Mouse (Mus musculus): ENCODE results near the gene Dock6. TPM values are rescaled to one million over a fixed set of nuclear protein-coding genes. Genes with fewer than 3 reads are reported as not detected.

Gene Dock6
- total and polyA plus RNA-seq, 2 experiments from 2014 or later: 8.3 to 15.2 TPM

GRCm38 (mm10) chr9:21768511-21769411, 83.7 kb downstream of the Dock6 start:
- H3K4me3 ChIP-seq (ENCODE audit: low read depth, low read length): no peak overlapping the region
- H3K9me3 ChIP-seq (ENCODE audit: low read length): no peaks in the 10 kb centered on the region
- H3K4me1 ChIP-seq (ENCODE audit: insufficient read depth): peaks cover 4% of the 10 kb centered on the region; the same call in 1 of the 2 replicates
- 40% methylated on average over 13 of the region's 13 CpGs for WGBS
- ATAC-seq (peak; percentile 61), DNase-seq (peak; percentile 33)
- H3K36me3 ChIP-seq (ENCODE audit: insufficient read depth): no peaks in the 10 kb centered on the region
- 0 out of 2 replicates have a peak overlapping the region, but pooled peaks have one; percentile 10 for H3K9ac ChIP-seq
- TF ChIP-seq CTCF (IDR thresholded peaks at IDR 0.05; ENCODE audit: low read depth): no peak
- H3K27me3 ChIP-seq (ENCODE audit: insufficient read depth, low read length): no peaks in the 10 kb centered on the region
- H3K27ac ChIP-seq (ENCODE audit: low read depth, low read length): peak overlapping the region; percentile 70
- no peak overlapping the region for H3K4me2 ChIP-seq (ENCODE audit: low read depth)

- no peak for TF ChIP-seq CTCF (IDR thresholded peaks at IDR 0.05; ENCODE audit: low read depth)
- no peak for ATAC-seq
- no peaks in the 10 kb centered on the region for H3K27me3 ChIP-seq (ENCODE audit: insufficient read depth, low read length)
- WGBS: 76% methylated on average over 11 of the region's 11 CpGs
- H3K4me2 ChIP-seq (ENCODE audit: low read depth): no peak overlapping the region
- H3K36me3 ChIP-seq (ENCODE audit: insufficient read depth): no peaks in the 10 kb centered on the region
- H3K4me1 ChIP-seq (ENCODE audit: insufficient read depth): peaks cover 4% of the 10 kb centered on the region; the same call in 1 of the 2 replicates
- DNase-seq: peak; percentile 14
- H3K9me3 ChIP-seq (ENCODE audit: low read length): no peaks in the 10 kb centered on the region
- no peak overlapping the region for H3K9ac ChIP-seq
- no peak overlapping the region for H3K4me3 ChIP-seq (ENCODE audit: low read depth, low read length)
- peak overlapping the region; percentile 29; the same call in 1 of the 2 replicates for H3K27ac ChIP-seq (ENCODE audit: low read depth, low read length)
These were observed 84.5 kb downstream of the Dock6 start for GRCm38 (mm10) chr9:21767896-21768295.

DNA sequence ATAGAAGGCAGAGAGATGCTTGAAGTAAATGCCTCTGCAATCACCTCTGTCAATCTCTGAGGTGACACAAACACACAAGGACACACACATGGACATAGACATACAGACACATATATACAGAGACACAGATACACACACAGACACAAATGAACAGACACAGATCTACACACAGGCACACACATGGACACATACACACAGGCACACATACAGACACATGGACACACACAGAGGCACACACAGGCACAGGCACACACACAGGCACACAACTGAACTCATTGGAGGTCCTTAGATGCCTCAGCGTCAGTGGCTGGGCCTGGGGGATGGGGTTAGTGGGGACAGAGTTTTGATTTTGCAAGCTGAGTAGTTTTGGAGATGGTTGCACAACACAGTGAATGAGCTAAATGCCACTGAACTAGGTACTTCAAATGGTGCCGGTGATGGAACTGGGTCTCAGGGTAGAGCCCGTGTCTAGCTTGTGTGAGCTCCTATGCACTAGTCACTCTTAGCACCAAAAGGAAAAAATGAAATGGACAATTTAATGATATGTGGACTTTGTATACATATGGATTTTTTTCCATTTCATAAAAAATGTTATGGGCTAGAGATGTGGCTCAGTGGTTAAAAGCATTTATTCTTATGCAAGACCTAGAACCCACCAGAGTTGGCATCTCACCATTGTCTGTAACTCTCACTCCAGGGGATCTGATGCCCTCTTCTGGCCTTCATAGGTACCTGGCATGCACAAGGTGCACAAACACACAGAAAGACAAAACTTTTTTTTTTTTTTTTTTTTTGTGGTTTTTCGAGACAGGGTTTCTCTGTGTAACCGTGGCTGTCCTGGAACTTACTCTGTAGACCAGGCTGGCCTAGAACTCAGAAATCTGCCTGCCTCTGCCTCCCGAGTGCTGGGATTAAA, 88.1 kb downstream of the Dock6 start:
- Histone ChIP-seq H3K4me2 (ENCODE audit: low read depth) (no peak overlapping the region), H3K36me3 (ENCODE audit: insufficient read depth) (no peaks in the 10 kb centered on the region), H3K4me3 (ENCODE audit: low read depth, low read length) (no peak overlapping the region), H3K4me1 (ENCODE audit: insufficient read depth) (peaks cover 8% of the 10 kb centered on the region; the same call in 1 of the 2 replicates), H3K27ac (ENCODE audit: low read depth, low read length) (no peak overlapping the region), H3K9me3 (ENCODE audit: low read length) (no peaks in the 10 kb centered on the region), H3K27me3 (ENCODE audit: insufficient read depth, low read length) (no peaks in the 10 kb centered on the region), H3K9ac (no peak overlapping the region)
- no peak for TF ChIP-seq CTCF (IDR thresholded peaks at IDR 0.05; ENCODE audit: low read depth)
- DNase-seq: no peak
- WGBS: 97% methylated on average over 6 of the region's 6 CpGs
- ATAC-seq: no peak

- no peak for TF ChIP-seq CTCF (IDR thresholded peaks at IDR 0.05; ENCODE audit: low read depth)
- no peaks in the 10 kb centered on the region for H3K36me3 ChIP-seq (ENCODE audit: insufficient read depth)
- no peak overlapping the region for H3K4me2 ChIP-seq (ENCODE audit: low read depth)
- 0 out of 2 replicates have a peak, but pooled peaks cover 3% of the 10 kb centered on the region for H3K4me1 ChIP-seq (ENCODE audit: insufficient read depth)
- H3K4me3 ChIP-seq (ENCODE audit: low read depth, low read length): no peak overlapping the region
- H3K27ac ChIP-seq (ENCODE audit: low read depth, low read length): no peak overlapping the region
- DNase-seq (no peak), ATAC-seq (no peak)
- no peaks in the 10 kb centered on the region for H3K27me3 ChIP-seq (ENCODE audit: insufficient read depth, low read length)
- no peak overlapping the region for H3K9ac ChIP-seq
- H3K9me3 ChIP-seq (ENCODE audit: low read length): no peaks in the 10 kb centered on the region
These were observed 90.3 kb downstream of the Dock6 start for GRCm38 (mm10) chr9:21762135-21762534.

GRCm38 (mm10) chr9:21760155-21761088, 92.0 kb downstream of the Dock6 start, which contains the start of gene Spc24:
Gene Spc24 (minus strand): TSS chr9:21760303.
- Histone ChIP-seq H3K4me2 (ENCODE audit: low read depth) (peak within 1 kb of the TSS; percentile 90), H3K27me3 (ENCODE audit: insufficient read depth, low read length) (no peaks in the 10 kb centered on the region), H3K9me3 (ENCODE audit: low read length) (no peaks in the 10 kb centered on the region), H3K4me3 (ENCODE audit: low read depth, low read length) (peak within 1 kb of the TSS; percentile 76), H3K4me1 (ENCODE audit: insufficient read depth) (0 out of 2 replicates have a peak, but pooled peaks cover 3% of the 10 kb centered on the region), H3K36me3 (ENCODE audit: insufficient read depth) (no peaks in the 10 kb centered on the region), H3K27ac (ENCODE audit: low read depth, low read length) (peak within 1 kb of the TSS; percentile 82), H3K9ac (peak within 1 kb of the TSS; percentile 40; the same call in 1 of the 2 replicates)
- WGBS: under 1% methylated on average over 52 of the region's 54 CpGs
- DNase-seq (peak; percentile 97), ATAC-seq (peak; percentile 98)
- TF ChIP-seq CTCF (IDR thresholded peaks at IDR 0.05; ENCODE audit: low read depth): peak; percentile 71

DNA sequence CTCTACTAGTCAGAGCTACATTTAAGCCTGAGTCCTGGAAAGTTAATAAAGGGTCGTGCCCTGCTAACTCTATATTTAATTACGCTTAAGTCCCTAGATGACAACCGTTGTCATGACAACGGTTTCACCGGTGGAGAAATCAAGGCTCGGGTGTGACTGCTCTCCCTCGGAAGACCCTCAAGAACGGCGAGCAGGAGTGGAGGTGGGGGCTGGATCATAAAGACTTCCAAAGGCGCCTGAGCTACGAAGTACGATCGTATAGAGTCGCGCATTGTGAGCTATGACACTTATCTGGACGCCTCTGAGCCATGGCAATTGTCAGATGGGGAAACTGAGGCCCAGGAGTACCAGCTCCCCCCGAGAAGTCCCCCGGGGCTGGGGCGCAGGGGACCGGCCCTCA, 92.7 kb downstream of the Dock6 start:
- Histone ChIP-seq H3K4me3 (ENCODE audit: low read depth, low read length) (peak overlapping the region; percentile 76), H3K27ac (ENCODE audit: low read depth, low read length) (no peak overlapping the region), H3K9me3 (ENCODE audit: low read length) (no peaks in the 10 kb centered on the region), H3K9ac (peak overlapping the region; percentile 40; the same call in 1 of the 2 replicates), H3K4me2 (ENCODE audit: low read depth) (peak overlapping the region; percentile 90), H3K4me1 (ENCODE audit: insufficient read depth) (0 out of 2 replicates have a peak, but pooled peaks cover 3% of the 10 kb centered on the region), H3K27me3 (ENCODE audit: insufficient read depth, low read length) (no peaks in the 10 kb centered on the region), H3K36me3 (ENCODE audit: insufficient read depth) (no peaks in the 10 kb centered on the region)
- WGBS: under 1% methylated on average over 20 of the region's 20 CpGs
- ATAC-seq: no peak
- DNase-seq: no peak
- TF ChIP-seq CTCF (IDR thresholded peaks at IDR 0.05; ENCODE audit: low read depth): no peak

Measured in forebrain, postnatal 0 days (tissue).